Mouse (Mus musculus) monocyte, adult 2 months (primary cell): Measurements from ENCODE around the gene Bmp2.

ENCODE experiments used
- DNase-seq, 2 experiments: peaks; one replicate each; pipeline ENCODE4 v3.0.0; 2022; ENCODE audit warnings: low spot score in 2 of 2, low read depth in 1 of 2

Bmp2 gene

GRCm38 (mm10) chr2:133565424-133565823 lies 13.5 kb downstream of the Bmp2 start:
- no peak for DNase-seq

DNA sequence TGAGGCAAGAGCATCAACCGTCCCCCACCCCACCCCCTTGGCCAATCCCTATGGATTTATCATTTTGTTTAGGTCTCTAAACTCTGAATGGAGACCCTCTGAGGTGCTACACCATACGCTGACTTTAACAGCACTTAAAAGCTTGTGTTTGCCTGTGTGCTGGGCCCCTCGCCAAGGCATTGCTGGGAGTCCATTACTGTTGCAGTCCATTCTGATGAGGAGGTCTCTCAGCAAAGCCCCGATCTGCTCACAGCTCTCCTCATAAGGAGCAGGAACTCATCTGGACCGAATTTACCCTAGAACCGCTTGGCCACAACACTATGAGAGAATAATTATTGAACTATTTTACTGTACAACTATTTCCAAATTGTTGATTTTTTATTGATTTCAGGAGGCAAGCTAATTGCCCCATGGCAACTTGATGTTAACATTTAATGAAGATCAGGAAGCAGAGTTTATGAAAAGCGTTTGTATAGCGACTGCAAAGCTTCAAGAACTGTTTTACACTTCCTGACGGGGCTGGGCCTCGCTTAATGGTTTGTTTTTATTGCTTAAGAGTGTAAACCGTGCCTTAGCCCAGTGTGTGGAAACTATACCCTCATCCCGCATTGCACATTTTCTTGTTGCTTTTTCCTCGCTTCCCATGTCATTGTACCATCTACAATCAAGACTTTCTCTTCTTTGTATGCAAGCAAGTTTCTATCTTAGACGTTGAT lies 14.2 kb downstream of the Bmp2 start:
- DNase-seq: no peak

DNA sequence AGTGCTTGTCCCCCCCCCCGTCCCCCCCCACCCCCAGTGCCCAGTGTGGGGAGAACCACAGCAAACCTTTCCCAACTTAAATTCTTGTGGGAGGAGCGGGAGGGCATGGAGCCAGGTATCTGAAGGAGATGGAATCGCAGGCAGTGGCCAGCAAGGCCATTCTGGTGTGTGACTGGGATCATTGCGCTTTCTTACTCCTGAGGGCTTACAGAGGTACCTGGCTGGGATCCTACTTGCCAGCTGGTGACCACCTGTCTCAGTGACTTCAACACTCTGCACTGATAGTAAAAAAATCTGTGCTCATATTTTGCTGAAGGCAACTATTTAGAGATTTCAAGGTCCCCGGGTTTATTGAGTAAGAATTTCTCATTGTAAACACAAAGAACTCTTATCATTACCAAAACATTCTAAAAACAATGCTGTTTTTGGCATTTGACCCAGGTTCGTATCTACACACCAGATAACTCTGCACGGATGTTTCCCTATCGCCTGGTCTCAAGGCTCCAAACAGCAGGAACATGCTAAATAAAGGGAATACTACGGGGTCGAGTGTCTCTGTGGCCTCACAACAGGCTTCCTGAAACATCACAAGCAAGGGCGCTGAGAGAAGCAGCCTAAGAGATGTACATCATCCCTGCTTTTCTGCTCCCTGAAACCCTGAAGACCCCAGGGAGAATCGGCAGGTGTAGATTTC lies 39.8 kb downstream of the Bmp2 start:
- DNase-seq: no peak
